Mouse (Mus musculus): ENCODE results near the gene Nsun4. TPM values are rescaled to one million over a fixed set of nuclear protein-coding genes. Genes with fewer than 3 reads are reported as not detected.
A peak's percentile ranks its signal among the peaks of the same experiment; 100 is the strongest.

Gene Nsun4
- polyA plus RNA-seq, 1 experiment = 22.8 TPM

GRCm38 (mm10) chr4:115989382-115989781 lies 64.3 kb downstream of the Nsun4 start:
- DNase-seq = no peak
- H3K4me1 ChIP-seq (ENCODE audit: control insufficient read depth, insufficient read depth, low read length) = no peaks in the 10 kb centered on the region
- whole genome bisulfite sequencing = 70% methylated on average over 7 of the region's 7 CpGs
- H3K4me3 ChIP-seq (replicated peaks; ENCODE audit: extremely low read depth, low read depth, low read length) = no peak overlapping the region
- TF ChIP-seq CTCF (IDR thresholded peaks at IDR 0.05; ENCODE audit: insufficient read depth, low read length) (no peak), POLR2A (IDR thresholded peaks at IDR 0.05; ENCODE audit: borderline replicate concordance, extremely low read depth, low read depth, low read length) (no peak)

- Histone ChIP-seq H3K4me3 (replicated peaks; ENCODE audit: extremely low read depth, low read depth, low read length) (no peak overlapping the region), H3K4me1 (ENCODE audit: control insufficient read depth, insufficient read depth, low read length) (no peaks in the 10 kb centered on the region)
- 70% methylated on average over 5 of the region's 5 CpGs for WGBS
- DNase-seq = no peak
- TF ChIP-seq CTCF (IDR thresholded peaks at IDR 0.05; ENCODE audit: insufficient read depth, low read length) (no peak), POLR2A (IDR thresholded peaks at IDR 0.05; ENCODE audit: borderline replicate concordance, extremely low read depth, low read depth, low read length) (no peak)
Observed at GRCm38 (mm10) chr4:115987858-115988530, 65.7 kb downstream of the Nsun4 start.

GRCm38 (mm10) chr4:115987436-115987835 lies 66.2 kb downstream of the Nsun4 start:
- WGBS = 59% methylated on average over 1 of the region's 1 CpGs
- DNase-seq = no peak
- Histone ChIP-seq H3K4me3 (replicated peaks; ENCODE audit: extremely low read depth, low read depth, low read length) (no peak overlapping the region), H3K4me1 (ENCODE audit: control insufficient read depth, insufficient read depth, low read length) (no peaks in the 10 kb centered on the region)
- TF ChIP-seq CTCF (IDR thresholded peaks at IDR 0.05; ENCODE audit: insufficient read depth, low read length) = no peak
- no peak for TF ChIP-seq POLR2A (IDR thresholded peaks at IDR 0.05; ENCODE audit: borderline replicate concordance, extremely low read depth, low read depth, low read length)

- H3K4me3 ChIP-seq (replicated peaks; ENCODE audit: extremely low read depth, low read depth, low read length) = no peak overlapping the region
- no peak for TF ChIP-seq POLR2A (IDR thresholded peaks at IDR 0.05; ENCODE audit: borderline replicate concordance, extremely low read depth, low read depth, low read length)
- no peak for TF ChIP-seq CTCF (IDR thresholded peaks at IDR 0.05; ENCODE audit: insufficient read depth, low read length)
- 29% methylated on average over 8 of the region's 8 CpGs for WGBS
- H3K4me1 ChIP-seq (ENCODE audit: control insufficient read depth, insufficient read depth, low read length) = 0 out of 2 replicates have a peak, but pooled peaks cover 2% of the 10 kb centered on the region
- DNase-seq = no peak
Observed at GRCm38 (mm10) chr4:115984967-115985366, 68.7 kb downstream of the Nsun4 start.

GRCm38 (mm10) chr4:115984111-115984510 lies 69.6 kb downstream of the Nsun4 start:
- H3K4me1 ChIP-seq (ENCODE audit: control insufficient read depth, insufficient read depth, low read length) = 0 out of 2 replicates have a peak, but pooled peaks cover 2% of the 10 kb centered on the region
- WGBS = 3% methylated on average over 13 of the region's 13 CpGs
- TF ChIP-seq CTCF (IDR thresholded peaks at IDR 0.05; ENCODE audit: insufficient read depth, low read length) = peak; percentile 58
- TF ChIP-seq POLR2A (IDR thresholded peaks at IDR 0.05; ENCODE audit: borderline replicate concordance, extremely low read depth, low read depth, low read length) = no peak
- no peak overlapping the region for H3K4me3 ChIP-seq (replicated peaks; ENCODE audit: extremely low read depth, low read depth, low read length)
- DNase-seq = peak; percentile 84

Other genes starting within 250 kb of the Nsun4 start
- 27.9 and 45.4 TPM in 2 replicates for gene Mob3c, start 225.8 kb downstream of the Nsun4 start, polyA plus RNA-seq (2012; rRNA removed)
- 65.9 and 73.9 TPM in 2 replicates for gene Mknk1, start 214.7 kb downstream of the Nsun4 start, polyA plus RNA-seq (2012; rRNA removed)
- gene Kncn, start 169.5 kb downstream of the Nsun4 start, polyA plus RNA-seq (2012; rRNA removed) = not detected in 2 replicates
- gene 6430628N08Rik, start 163.2 kb downstream of the Nsun4 start, polyA plus RNA-seq (2012; rRNA removed) = not detected in 2 replicates
- gene Dmbx1, start 114.0 kb downstream of the Nsun4 start, polyA plus RNA-seq (2012; rRNA removed) = not detected in 2 replicates
- 24.5 and 31.7 TPM in 2 replicates for gene Faah, start 36.0 kb downstream of the Nsun4 start, polyA plus RNA-seq (2012; rRNA removed)
- 60.7 and 113 TPM in 2 replicates for gene Uqcrh, start 21.2 kb upstream of the Nsun4 start, polyA plus RNA-seq (2012; rRNA removed)
- 61.5 and 62.1 TPM in 2 replicates for gene Lrrc41, start 21.4 kb upstream of the Nsun4 start, polyA plus RNA-seq (2012; rRNA removed)
- gene Rad54l, start 69.8 kb upstream of the Nsun4 start, polyA plus RNA-seq (2012; rRNA removed) = 0.42 and 0.70 TPM in 2 replicates
- 37.3 and 46.4 TPM in 2 replicates for gene Pomgnt1, start 70.0 kb upstream of the Nsun4 start, polyA plus RNA-seq (2012; rRNA removed)
- gene Lurap1, start 97.5 kb upstream of the Nsun4 start, polyA plus RNA-seq (2012; rRNA removed) = 3.7 and 5.7 TPM in 2 replicates
- 60.8 and 93.7 TPM in 2 replicates for gene Tspan1, start 113.7 kb upstream of the Nsun4 start, polyA plus RNA-seq (2012; rRNA removed)
- gene 1700042G07Rik, start 119.5 kb upstream of the Nsun4 start, polyA plus RNA-seq (2012; rRNA removed) = not detected in 2 replicates
- not detected in 2 replicates for gene Gm49337, start 119.5 kb upstream of the Nsun4 start, polyA plus RNA-seq (2012; rRNA removed)
- 23.5 and 23.8 TPM in 2 replicates for gene Pik3r3, start 167.7 kb upstream of the Nsun4 start, polyA plus RNA-seq (2012; rRNA removed)